Mouse (Mus musculus) neural tube, embryonic 15.5 days (tissue): ENCODE measurements around the gene Fbxo47. TPM values are rescaled to one million over a fixed set of nuclear protein-coding genes. Genes with fewer than 3 reads are reported as not detected.

Source experiments
- ATAC-seq: fragments of 200-750 bp; cut with Nextera tagmentation; 2 replicates; pipeline ENCODE4 v1.8.0; 2017; ENCODE audit warnings: mild to moderate bottlenecking, moderate TSS enrichment, moderate library complexity; ENCODE audit not compliant: low FRiP score
- H3K27ac ChIP-seq: fragments of 300-500 bp; sonication (generic); replicated peaks from 2 replicates; pipeline ENCODE4 v1.5.1; 2015; ENCODE audit warnings: mild to moderate bottlenecking, inconsistent platforms
- H3K27me3 ChIP-seq: fragments of 300-500 bp; sonication (generic); replicated peaks from 2 replicates; pipeline ENCODE4 v1.6.1; 2015; ENCODE audit warnings: inconsistent platforms
- H3K36me3 ChIP-seq: fragments of 300-500 bp; sonication (generic); 2 replicates; pipeline ENCODE4 v1.6.1; 2015; ENCODE audit warnings: inconsistent platforms
- H3K4me1 ChIP-seq: fragments of 300-500 bp; sonication (generic); 2 replicates; pipeline ENCODE4 v1.6.1; 2015; ENCODE audit warnings: inconsistent platforms
- H3K4me2 ChIP-seq: fragments of 300-500 bp; sonication (generic); 2 replicates; pipeline ENCODE4 v1.6.1; 2015; ENCODE audit warnings: inconsistent platforms, mild to moderate bottlenecking, moderate library complexity
- H3K4me3 ChIP-seq: fragments of 300-500 bp; sonication (generic); replicated peaks from 2 replicates; pipeline ENCODE4 v1.5.1; 2015; ENCODE audit warnings: mild to moderate bottlenecking, inconsistent platforms
- H3K9ac ChIP-seq: fragments of 300-500 bp; sonication (generic); replicated peaks from 2 replicates; pipeline ENCODE4 v1.6.1; 2015; ENCODE audit warnings: mild to moderate bottlenecking, inconsistent platforms
- H3K9me3 ChIP-seq: fragments of 300-500 bp; sonication (generic); replicated peaks from 2 replicates; pipeline ENCODE4 v1.6.1; 2016; ENCODE audit warnings: inconsistent platforms
- WGBS: fragments of 180-500 bp; shearing (Covaris S2); methylation state at CpG from one replicate; pipeline ENCODE4 v1.1.7; 2015; ENCODE audit warnings: mixed read lengths; 5-methylcytosine and 5-hydroxymethylcytosine counted together
- polyA plus RNA-seq: library from polyadenylated mRNA; unstranded; fragments of >200 nt; fragmentation: Nextera tagmentation; extraction: Ambion mirVana; gene quantifications from 2 replicates; pipeline ENCODE4 v1.2.1, GENCODE M21; 2015

Gene Fbxo47
- polyA plus RNA-seq, 1 experiment from 2014 or later, result 0.49 TPM

DNA sequence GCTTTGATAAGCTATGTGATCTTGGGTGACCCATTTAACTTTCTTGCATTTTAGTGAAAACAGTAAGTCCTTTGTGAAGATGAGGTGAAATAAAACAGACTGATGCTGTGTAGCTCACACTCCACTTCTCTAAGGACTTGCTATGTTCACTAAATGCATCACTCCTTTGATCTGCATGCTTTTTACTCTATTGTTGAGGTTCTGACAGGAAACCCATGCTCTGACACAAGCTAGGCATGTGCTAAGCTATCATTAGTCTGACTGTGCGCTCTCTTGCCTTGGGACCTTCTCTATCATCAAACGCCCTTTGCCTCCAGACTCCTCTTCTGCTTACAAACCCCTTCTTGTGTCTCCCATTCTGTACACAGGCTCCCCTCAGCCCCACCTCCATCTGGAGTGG, 21.6 kb upstream of the Fbxo47 start:
- no peaks in the 10 kb centered on the region for H3K4me1 ChIP-seq
- WGBS, result 98% methylated on average over 2 of the region's 2 CpGs
- H3K27me3 ChIP-seq, result no peaks in the 10 kb centered on the region; the same call in 1 of the 2 replicates
- no peak for ATAC-seq
- H3K27ac ChIP-seq, result no peak overlapping the region
- H3K36me3 ChIP-seq, result no peaks in the 10 kb centered on the region
- H3K4me2 ChIP-seq, result no peak overlapping the region
- H3K9ac ChIP-seq, result no peak overlapping the region
- H3K9me3 ChIP-seq, result no peaks in the 10 kb centered on the region
- no peak overlapping the region for H3K4me3 ChIP-seq

DNA sequence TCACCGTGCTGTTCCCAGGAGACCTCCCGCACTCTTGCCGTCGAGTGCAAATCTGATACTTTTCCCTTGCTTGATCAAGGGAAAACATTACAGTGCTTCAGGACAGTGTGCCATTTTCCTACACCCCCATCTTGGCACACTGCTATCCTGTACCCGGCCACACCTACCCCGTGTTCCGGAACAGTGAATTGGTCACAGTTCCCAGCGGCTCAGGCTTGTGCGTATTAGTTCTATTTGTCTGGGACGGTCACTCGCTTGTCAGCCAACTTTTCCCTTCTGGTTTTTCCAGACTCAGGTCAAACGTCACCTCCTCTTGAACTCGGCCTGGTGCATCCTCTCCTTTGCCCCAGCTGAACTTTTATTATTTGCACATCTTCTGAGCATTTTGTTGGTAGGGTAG, 20.8 kb upstream of the Fbxo47 start:
- Histone ChIP-seq H3K27me3 (no peaks in the 10 kb centered on the region; the same call in 1 of the 2 replicates), H3K9ac (no peak overlapping the region), H3K4me3 (no peak overlapping the region), H3K27ac (no peak overlapping the region), H3K4me2 (no peak overlapping the region), H3K4me1 (no peaks in the 10 kb centered on the region), H3K36me3 (no peaks in the 10 kb centered on the region), H3K9me3 (no peaks in the 10 kb centered on the region)
- WGBS, result 86% methylated on average over 13 of the region's 13 CpGs
- no peak for ATAC-seq

DNA sequence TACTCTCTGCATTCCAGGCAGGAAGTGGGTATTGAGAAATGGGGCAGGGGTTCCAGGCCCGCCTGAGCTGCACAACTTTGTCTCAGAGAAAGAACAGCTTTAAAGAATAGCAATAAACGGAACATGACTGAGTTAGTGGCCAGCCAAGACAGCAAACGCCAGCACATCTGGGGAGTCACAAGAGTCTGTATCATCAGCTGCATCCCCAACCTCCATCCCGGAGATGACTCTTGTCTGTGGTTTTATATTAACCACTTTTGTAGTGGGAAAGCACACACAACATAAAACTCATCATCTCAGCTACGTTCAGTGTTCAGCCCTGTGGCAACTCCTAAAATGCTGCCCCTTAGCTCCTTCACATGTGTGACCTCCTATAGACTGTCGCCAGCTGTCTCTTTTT, 17.9 kb upstream of the Fbxo47 start:
- Histone ChIP-seq H3K9me3 (no peaks in the 10 kb centered on the region), H3K27ac (no peak overlapping the region), H3K27me3 (no peaks in the 10 kb centered on the region; the same call in 1 of the 2 replicates), H3K4me2 (no peak overlapping the region), H3K9ac (no peak overlapping the region), H3K4me3 (no peak overlapping the region), H3K4me1 (no peaks in the 10 kb centered on the region), H3K36me3 (no peaks in the 10 kb centered on the region)
- WGBS, result 80% methylated on average over 6 of the region's 6 CpGs
- ATAC-seq, result no peak

DNA sequence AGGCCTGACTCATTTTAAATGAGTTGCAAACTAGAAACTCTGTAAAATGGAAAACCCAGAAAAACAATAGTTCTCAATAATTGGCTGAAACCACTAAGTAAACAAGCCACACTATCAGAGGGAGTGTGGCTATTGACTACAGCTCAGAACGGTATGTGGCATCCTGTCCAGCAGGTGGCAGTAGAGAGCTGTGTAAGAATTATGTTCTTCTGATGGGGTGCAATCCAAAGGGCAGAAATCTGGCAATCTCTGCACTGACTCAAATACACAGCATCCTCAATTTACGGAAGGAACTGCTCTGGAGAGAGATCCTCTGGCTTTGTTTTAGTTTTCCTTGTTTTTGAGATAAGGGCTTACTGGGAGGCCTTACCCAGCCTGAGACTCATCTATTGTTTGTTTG, 15.9 kb upstream of the Fbxo47 start:
- Histone ChIP-seq H3K4me3 (no peak overlapping the region), H3K36me3 (no peaks in the 10 kb centered on the region), H3K27me3 (no peaks in the 10 kb centered on the region; the same call in 1 of the 2 replicates), H3K9ac (no peak overlapping the region), H3K27ac (no peak overlapping the region), H3K9me3 (no peaks in the 10 kb centered on the region), H3K4me1 (no peaks in the 10 kb centered on the region), H3K4me2 (no peak overlapping the region)
- ATAC-seq, result peak; percentile 68; the same call in 1 of the 2 replicates
- WGBS, result 6% methylated on average over 2 of the region's 2 CpGs

DNA sequence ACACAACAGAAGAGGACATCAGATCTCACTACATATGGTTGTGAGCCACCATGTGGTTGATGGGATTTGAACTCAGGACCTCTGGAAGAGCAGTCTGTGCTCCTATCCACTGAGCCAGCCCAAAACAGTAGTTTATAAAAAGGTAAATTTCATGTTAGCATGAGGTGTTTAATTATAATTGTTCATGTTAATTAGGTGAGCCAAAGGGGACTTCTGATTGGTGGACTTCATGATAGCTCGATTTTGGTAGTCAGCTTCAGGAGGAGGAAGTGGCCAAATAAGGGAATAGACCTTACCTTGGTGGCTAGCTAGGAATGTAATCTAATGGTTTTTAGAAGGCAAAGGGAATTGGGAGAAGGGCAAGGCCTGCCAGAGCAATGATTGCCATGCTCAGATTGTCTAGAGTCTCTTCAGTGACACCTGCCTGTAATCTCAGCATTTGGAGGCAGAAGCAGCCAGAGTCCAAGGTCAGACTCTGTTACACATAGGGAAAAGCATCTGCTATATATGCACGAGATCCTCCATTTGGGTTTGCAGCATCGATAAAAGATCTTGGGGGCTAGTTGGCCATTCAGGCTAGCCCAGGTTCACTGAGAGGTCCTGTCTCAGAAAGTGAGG, 13.7 kb upstream of the Fbxo47 start:
- no peak overlapping the region for H3K4me2 ChIP-seq
- no peak overlapping the region for H3K9ac ChIP-seq
- no peak for ATAC-seq

DNA sequence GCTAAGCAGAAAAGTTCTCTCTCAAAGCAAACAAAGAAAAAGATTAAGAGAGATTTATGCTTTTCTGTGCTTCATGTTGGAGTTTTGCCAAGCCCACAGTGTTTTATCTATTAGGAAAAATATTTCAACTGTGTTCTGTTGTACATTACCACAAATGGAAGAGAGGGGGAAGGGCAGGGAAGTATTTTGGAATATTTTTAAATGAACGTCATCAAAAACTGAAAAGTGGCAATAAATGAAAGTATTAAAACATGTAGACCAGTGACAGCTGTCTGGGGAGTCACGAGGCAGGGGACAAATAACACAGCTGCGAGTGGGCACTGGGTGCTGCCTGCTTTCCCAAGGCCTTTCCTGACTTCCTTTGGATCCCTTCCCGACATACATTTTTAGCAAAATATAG, 12.7 kb upstream of the Fbxo47 start:
- Histone ChIP-seq H3K27ac (no peak overlapping the region), H3K27me3 (no peaks in the 10 kb centered on the region; the same call in 1 of the 2 replicates), H3K9me3 (no peaks in the 10 kb centered on the region), H3K4me2 (no peak overlapping the region), H3K4me3 (no peak overlapping the region), H3K36me3 (no peaks in the 10 kb centered on the region), H3K9ac (no peak overlapping the region), H3K4me1 (no peaks in the 10 kb centered on the region)
- ATAC-seq, result no peak
- 81% methylated on average over 4 of the region's 4 CpGs for WGBS

More for the DNA sequence above, 13.7 kb upstream of the Fbxo47 start:
- Histone ChIP-seq H3K4me1 (no peaks in the 10 kb centered on the region), H3K36me3 (no peaks in the 10 kb centered on the region), H3K27ac (no peak overlapping the region), H3K4me3 (no peak overlapping the region), H3K27me3 (no peaks in the 10 kb centered on the region; the same call in 1 of the 2 replicates), H3K9me3 (no peaks in the 10 kb centered on the region)
- 81% methylated on average over 3 of the region's 3 CpGs for WGBS

DNA sequence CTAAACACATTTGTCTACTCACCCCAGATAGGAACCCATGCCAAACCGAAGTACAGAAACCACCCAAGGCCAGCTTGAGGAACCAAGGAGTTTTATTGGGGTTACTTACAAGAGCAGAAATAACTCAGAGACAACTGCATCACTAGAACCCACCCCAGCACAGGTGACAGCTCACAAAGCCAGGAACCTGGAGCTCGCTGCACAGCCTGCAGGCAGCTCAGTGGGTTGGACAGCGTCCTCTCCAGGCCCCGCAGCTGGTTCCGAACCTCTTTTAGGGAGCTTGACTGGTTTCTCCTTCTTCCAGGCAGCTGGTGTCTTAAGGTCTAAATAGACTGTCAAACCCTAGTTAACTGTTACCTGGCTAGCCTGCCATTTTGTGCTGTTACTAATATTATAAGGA, 7.9 kb upstream of the Fbxo47 start:
- Histone ChIP-seq H3K4me1 (no peaks in the 10 kb centered on the region), H3K27ac (no peak overlapping the region), H3K9ac (no peak overlapping the region), H3K4me2 (no peak overlapping the region), H3K27me3 (no peaks in the 10 kb centered on the region), H3K36me3 (no peaks in the 10 kb centered on the region), H3K4me3 (no peak overlapping the region), H3K9me3 (no peaks in the 10 kb centered on the region)
- WGBS, result 85% methylated on average over 5 of the region's 5 CpGs
- ATAC-seq, result no peak

DNA sequence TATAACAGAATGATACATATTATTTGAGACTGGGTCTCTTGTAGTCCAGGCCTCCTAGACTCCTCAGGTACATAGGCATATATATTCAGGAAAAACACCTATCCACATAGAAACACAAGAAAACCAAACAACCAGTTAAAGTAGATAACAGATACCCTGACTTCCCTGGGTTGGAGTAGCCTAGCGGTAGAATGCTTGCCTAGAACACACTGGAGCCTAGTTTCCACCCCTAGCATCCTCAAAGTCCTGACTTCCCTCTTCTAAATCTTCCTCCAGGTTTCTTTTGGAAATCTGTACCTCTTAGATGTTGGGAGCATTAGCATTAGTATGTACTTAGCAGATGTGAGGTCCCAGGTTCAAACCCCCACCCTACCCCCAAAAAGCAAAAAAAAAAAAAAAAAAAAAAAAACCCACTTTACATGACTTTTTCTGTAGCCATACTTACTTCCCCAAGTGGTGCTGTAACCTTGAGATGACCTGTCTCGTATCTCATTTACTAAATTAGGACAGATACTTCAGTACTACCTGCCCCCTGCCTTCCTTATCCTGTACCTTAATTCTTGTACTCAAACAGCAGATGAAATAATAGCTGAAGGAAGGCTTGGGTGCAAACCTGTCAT, 1.5 kb upstream of the Fbxo47 start:
- no peak overlapping the region for H3K27ac ChIP-seq
- no peak overlapping the region for H3K4me2 ChIP-seq
- no peak overlapping the region for H3K9ac ChIP-seq
- H3K9me3 ChIP-seq, result no peaks in the 10 kb centered on the region
- 100% methylated on average over 2 of the region's 2 CpGs for WGBS
- no peak for ATAC-seq
- H3K4me1 ChIP-seq, result 0 out of 2 replicates have a peak, but pooled peaks cover 5% of the 10 kb centered on the region
- H3K36me3 ChIP-seq, result no peaks in the 10 kb centered on the region
- H3K27me3 ChIP-seq, result no peaks in the 10 kb centered on the region
- no peak overlapping the region for H3K4me3 ChIP-seq

DNA sequence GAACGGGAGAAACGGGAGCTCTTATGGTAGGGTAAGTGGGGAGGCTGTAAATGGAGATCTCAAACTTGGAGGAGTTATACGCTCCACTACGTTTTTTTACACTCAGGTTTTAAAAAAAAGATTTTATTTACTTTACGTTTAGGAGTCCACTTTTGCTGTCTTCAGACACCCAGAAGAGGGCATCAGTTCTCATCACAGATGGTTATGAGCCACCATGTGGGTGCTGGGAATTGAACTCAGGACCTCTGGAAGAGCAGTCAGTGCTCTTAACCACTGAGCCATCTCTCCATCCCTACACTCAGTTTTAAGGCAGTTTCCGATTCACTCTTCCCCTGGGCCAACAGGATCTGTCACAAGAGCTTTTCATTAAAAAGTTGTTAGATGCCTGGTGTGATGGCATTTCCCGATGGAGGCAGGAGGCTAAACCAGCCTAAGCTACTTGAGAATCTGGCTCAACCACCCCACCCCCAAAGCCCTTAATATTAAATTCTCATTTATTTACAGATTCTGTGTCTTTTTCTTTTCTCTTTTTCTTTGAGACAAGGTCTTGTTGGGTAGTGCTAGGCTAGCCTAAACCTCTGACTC, 739 bp upstream of the Fbxo47 start:
- H3K4me2 ChIP-seq, result peak overlapping the region; percentile 67
- H3K9me3 ChIP-seq, result no peaks in the 10 kb centered on the region
- no peaks in the 10 kb centered on the region for H3K36me3 ChIP-seq
- H3K27ac ChIP-seq, result peak overlapping the region; percentile 93
- H3K4me1 ChIP-seq, result 0 out of 2 replicates have a peak, but pooled peaks cover 5% of the 10 kb centered on the region
- peak overlapping the region; percentile 53; the same call in 1 of the 2 replicates for H3K9ac ChIP-seq
- peak overlapping the region; percentile 70 for H3K4me3 ChIP-seq
- WGBS, result 25% methylated on average over 7 of the region's 7 CpGs
- no peaks in the 10 kb centered on the region for H3K27me3 ChIP-seq
- peak; percentile 20; the same call in 1 of the 2 replicates for ATAC-seq

DNA sequence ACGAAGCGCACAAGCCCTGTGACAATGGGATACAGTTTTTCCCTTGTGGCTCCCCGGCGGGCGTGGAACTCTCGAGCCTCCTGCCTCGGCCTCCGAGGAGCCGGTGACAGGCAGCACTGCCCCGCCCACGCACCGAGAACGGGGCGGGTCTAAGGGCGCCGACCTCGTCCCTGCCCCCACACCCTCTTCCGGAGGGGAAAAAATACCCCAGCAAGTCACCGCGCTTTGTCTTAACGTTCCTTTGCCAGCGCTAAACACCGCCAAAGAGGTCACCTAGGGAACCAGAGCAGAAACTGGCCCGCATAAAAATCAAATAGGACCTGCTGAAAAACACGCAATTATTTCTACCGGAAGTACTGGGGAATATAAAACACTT, 424 bp downstream of the Fbxo47 start:
- 2% methylated on average over 26 of the region's 26 CpGs for WGBS

DNA sequence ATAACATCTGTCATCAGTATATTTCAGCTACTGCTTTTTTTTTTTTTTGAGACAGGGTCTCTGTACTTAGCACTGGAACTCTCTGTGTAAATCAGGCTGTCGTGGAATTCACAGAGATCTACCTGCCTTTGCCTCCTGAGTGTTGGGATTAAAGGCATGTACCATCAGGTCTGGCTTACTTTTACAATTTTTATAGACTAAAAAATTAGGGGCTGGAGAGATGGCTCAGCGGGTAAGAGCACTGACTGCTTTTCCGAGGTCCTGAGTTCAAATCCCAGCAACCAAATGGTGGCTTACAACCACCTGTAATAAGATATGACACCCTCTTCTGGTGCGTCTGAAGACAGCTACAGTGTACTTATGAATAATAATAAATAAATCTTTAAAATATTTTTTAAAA, 3.6 kb downstream of the Fbxo47 start:
- ATAC-seq, result no peak
- Histone ChIP-seq H3K4me2 (no peak overlapping the region), H3K27ac (no peak overlapping the region), H3K27me3 (no peaks in the 10 kb centered on the region), H3K9me3 (no peaks in the 10 kb centered on the region), H3K9ac (no peak overlapping the region), H3K4me1 (0 out of 2 replicates have a peak, but pooled peaks cover 5% of the 10 kb centered on the region), H3K36me3 (no peaks in the 10 kb centered on the region), H3K4me3 (no peak overlapping the region)
- 96% methylated on average over 4 of the region's 4 CpGs for WGBS

More for the DNA sequence above, 424 bp downstream of the Fbxo47 start:
- Histone ChIP-seq H3K27ac (peak overlapping the region; percentile 93), H3K4me1 (0 out of 2 replicates have a peak, but pooled peaks cover 5% of the 10 kb centered on the region), H3K4me2 (peak overlapping the region; percentile 67), H3K9ac (peak overlapping the region; percentile 48), H3K36me3 (no peaks in the 10 kb centered on the region), H3K4me3 (peak overlapping the region; percentile 70), H3K9me3 (no peaks in the 10 kb centered on the region), H3K27me3 (no peaks in the 10 kb centered on the region)
- ATAC-seq, result peak; percentile 69

DNA sequence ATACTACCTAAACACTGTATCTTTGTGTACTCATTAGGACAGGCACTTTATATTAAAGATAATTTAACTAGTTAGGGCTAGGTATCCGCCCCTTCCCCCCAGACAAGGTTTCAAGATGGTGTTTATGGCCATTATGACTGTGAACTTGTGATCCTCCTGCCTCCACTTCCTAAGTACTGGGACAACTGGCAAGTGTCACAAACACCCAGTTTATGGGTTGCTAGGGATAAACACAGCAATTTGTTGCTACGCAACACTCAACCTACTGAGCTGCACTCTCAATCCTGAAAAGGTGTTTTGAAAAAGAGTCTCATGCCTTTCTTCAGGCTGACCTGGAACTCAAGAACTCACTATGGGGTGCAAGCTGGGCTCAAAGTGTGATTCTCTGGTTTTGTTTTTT, 6.6 kb downstream of the Fbxo47 start:
- ATAC-seq, result no peak
- Histone ChIP-seq H3K4me2 (no peak overlapping the region), H3K4me3 (no peak overlapping the region), H3K36me3 (no peaks in the 10 kb centered on the region), H3K4me1 (no peaks in the 10 kb centered on the region), H3K9me3 (no peaks in the 10 kb centered on the region), H3K9ac (no peak overlapping the region), H3K27me3 (no peaks in the 10 kb centered on the region), H3K27ac (no peak overlapping the region)
- 62% methylated on average over 2 of the region's 2 CpGs for WGBS
